Mouse (Mus musculus) ES-E14 (cell line): Measurements from ENCODE around the gene Stx8.

Experiments used
- CHD2 ChIP-seq: IDR thresholded peaks from 2 replicates; pipeline ENCODE4 v1.6.1; 2014; ENCODE audit warnings: mild to moderate bottlenecking, low read depth, low read length, inconsistent platforms
- HCFC1 ChIP-seq: IDR thresholded peaks from 2 replicates; pipeline ENCODE4 v1.6.1; 2012; ENCODE audit warnings: low read length, inconsistent platforms, borderline replicate concordance; ENCODE audit not compliant: insufficient read depth
- MAFK ChIP-seq: IDR thresholded peaks from 2 replicates; pipeline ENCODE4 v1.6.1; 2014; ENCODE audit warnings: mild to moderate bottlenecking, low read depth, low read length, inconsistent platforms; ENCODE audit not compliant: insufficient read depth
- ZC3H11A ChIP-seq: IDR thresholded peaks from 2 replicates; pipeline ENCODE4 v1.6.1; 2012; ENCODE audit warnings: low read depth, mild to moderate bottlenecking, inconsistent platforms, low read length, borderline replicate concordance
- ZNF384 ChIP-seq: IDR thresholded peaks from 2 replicates; pipeline ENCODE4 v1.6.1; 2012; ENCODE audit warnings: low read depth, low read length, inconsistent platforms

DNA sequence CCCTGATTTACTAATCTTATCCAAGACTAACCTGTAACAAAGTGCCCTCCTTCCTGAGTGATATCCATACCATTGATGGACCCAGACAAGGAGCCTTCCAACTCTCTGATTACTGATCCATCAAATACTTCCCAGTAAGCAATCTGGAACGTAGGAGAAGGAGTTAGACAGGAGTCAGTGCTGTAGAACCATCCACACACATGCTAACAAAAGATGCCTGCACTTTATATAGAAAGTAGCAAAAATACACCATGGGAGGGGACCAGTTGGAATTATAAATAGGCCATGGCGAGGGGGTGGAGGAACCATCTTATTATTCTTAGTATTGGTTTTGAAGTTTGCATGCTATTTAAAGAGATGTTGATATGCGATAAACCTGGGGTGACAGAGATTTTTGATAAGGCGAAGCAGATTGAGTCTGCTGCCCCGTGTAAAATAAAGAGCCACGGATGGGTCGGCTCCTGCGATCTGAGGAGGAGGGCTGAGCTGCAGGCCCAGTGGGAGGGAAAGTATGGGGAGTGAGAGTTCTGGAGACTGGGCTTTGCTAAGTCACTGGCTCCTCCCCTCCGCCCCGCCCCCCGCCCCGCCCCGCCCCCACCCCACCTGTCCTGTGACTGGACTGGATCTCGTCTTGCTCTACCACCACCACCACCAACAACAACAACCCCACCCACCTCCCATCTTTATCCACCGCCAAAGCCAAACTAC, 39.5 kb upstream of the Stx8 start:
- TF ChIP-seq HCFC1: no peak
- TF ChIP-seq ZC3H11A: no peak
- no peak for TF ChIP-seq CHD2
- no peak for TF ChIP-seq MAFK
- no peak for TF ChIP-seq ZNF384
